Mouse (Mus musculus) lung, adult 2 months (tissue): Measurements from ENCODE around the gene Fgfr1op2.

Experiments
- CTCF ChIP-seq: fragments of 200-500 bp; IDR thresholded peaks from 2 replicates; pipeline ENCODE4 v1.5.1; 2011; ENCODE audit warnings: mild to moderate bottlenecking, low read length, control low read depth; ENCODE audit not compliant: insufficient read depth
- POLR2A ChIP-seq: fragments of 200-500 bp; IDR thresholded peaks from 2 replicates; pipeline ENCODE4 v1.6.1; 2011; ENCODE audit warnings: low read depth, mild to moderate bottlenecking, control low read depth, low read length, borderline replicate concordance; ENCODE audit errors: extremely low read depth

DNA sequence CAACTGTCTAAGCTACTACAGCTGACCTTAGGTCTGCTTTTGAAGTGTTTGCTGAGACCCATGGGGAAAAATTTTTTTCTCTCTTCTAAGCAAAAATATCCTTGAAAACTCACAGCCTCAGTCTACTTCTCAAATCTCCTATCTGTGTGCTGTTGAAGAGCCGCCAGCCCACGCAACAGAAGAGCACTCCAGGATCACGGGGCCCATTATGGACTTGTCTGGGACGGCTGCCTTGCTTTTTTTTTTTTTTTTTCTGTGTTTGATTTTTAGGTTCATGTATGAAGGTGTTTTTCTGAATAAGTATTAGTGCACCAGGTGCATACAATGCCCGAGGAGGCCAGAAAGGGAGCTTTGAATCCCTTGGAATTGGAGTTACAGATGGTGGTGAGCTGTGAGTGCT, 59.5 kb downstream of the Fgfr1op2 start:
- no peak for TF ChIP-seq CTCF
- no peak for TF ChIP-seq POLR2A
